Mouse (Mus musculus) heart, embryonic 15.5 days (tissue): Measurements from ENCODE around the gene Rpl23. TPM values are rescaled to one million over a fixed set of nuclear protein-coding genes. Genes with fewer than 3 reads are reported as not detected.

Experiments
- ATAC-seq: fragments of 200-750 bp; cut with Nextera tagmentation; replicated peaks from 2 replicates; pipeline ENCODE4 v1.8.0; 2017; ENCODE audit warnings: low read depth, moderate TSS enrichment; ENCODE audit not compliant: insufficient number of reproducible peaks, insufficient read depth, low FRiP score
- H3K27ac ChIP-seq: fragments of 300-500 bp; sonication (generic); 2 replicates; pipeline ENCODE4 v1.5.1; 2015; ENCODE audit warnings: mild to moderate bottlenecking, inconsistent platforms
- H3K27me3 ChIP-seq: fragments of 300-500 bp; sonication (generic); 2 replicates; pipeline ENCODE4 v1.6.1; 2015; ENCODE audit warnings: inconsistent platforms
- H3K36me3 ChIP-seq: fragments of 300-500 bp; sonication (generic); 2 replicates; pipeline ENCODE4 v1.6.1; 2015; ENCODE audit warnings: mild to moderate bottlenecking, inconsistent platforms
- H3K4me1 ChIP-seq: fragments of 300-500 bp; sonication (generic); replicated peaks from 2 replicates; pipeline ENCODE4 v1.6.1; 2015; ENCODE audit warnings: inconsistent platforms
- H3K4me2 ChIP-seq: fragments of 300-500 bp; sonication (generic); 2 replicates; pipeline ENCODE4 v1.6.1; 2015; ENCODE audit warnings: inconsistent platforms, mild to moderate bottlenecking, moderate library complexity
- H3K4me3 ChIP-seq: fragments of 300-500 bp; sonication (generic); 2 replicates; pipeline ENCODE4 v1.5.1; 2015; ENCODE audit warnings: mild to moderate bottlenecking, inconsistent platforms
- H3K9ac ChIP-seq: fragments of 300-500 bp; sonication (generic); 2 replicates; pipeline ENCODE4 v1.6.1; 2015; ENCODE audit warnings: mild to moderate bottlenecking, inconsistent platforms
- H3K9me3 ChIP-seq: fragments of 300-500 bp; sonication (generic); replicated peaks from 2 replicates; pipeline ENCODE4 v1.6.1; 2016; ENCODE audit warnings: inconsistent platforms
- WGBS: fragments of 180-500 bp; shearing (Covaris S2); methylation state at CpG from one replicate; pipeline ENCODE4 v1.1.7; 2015; ENCODE audit warnings: mixed read lengths; 5-methylcytosine and 5-hydroxymethylcytosine counted together
- polyA plus RNA-seq: library from polyadenylated mRNA; unstranded; fragments of >200 nt; fragmentation: Nextera tagmentation; extraction: Ambion mirVana; gene quantifications from 2 replicates; pipeline ENCODE4 v1.2.1, GENCODE M21; 2015

The Rpl23 gene
- polyA plus RNA-seq, 1 experiment from 2014 or later = 399 TPM

- H3K4me3 ChIP-seq = no peak overlapping the region
- H3K9ac ChIP-seq = no peak overlapping the region
- no peaks in the 10 kb centered on the region for H3K27me3 ChIP-seq
- peak overlapping the region; percentile 92; the same call in 1 of the 2 replicates for H3K27ac ChIP-seq
- ATAC-seq = no peak
- H3K4me1 ChIP-seq = peaks cover 92% of the 10 kb centered on the region
- H3K36me3 ChIP-seq = 0 out of 2 replicates have a peak, but pooled peaks cover 3% of the 10 kb centered on the region
- 72% methylated on average over 7 of the region's 7 CpGs for WGBS
- H3K4me2 ChIP-seq = no peak overlapping the region
- H3K9me3 ChIP-seq = no peaks in the 10 kb centered on the region
These were observed 24.4 kb upstream of the Rpl23 start for GRCm38 (mm10) chr11:97806613-97806964.

GRCm38 (mm10) chr11:97805662-97806612, 23.7 kb upstream of the Rpl23 start:
- Histone ChIP-seq H3K4me3 (0 out of 2 replicates have a peak overlapping the region, but pooled peaks have one; percentile 21), H3K9ac (0 out of 2 replicates have a peak overlapping the region, but pooled peaks have one; percentile 0), H3K27ac (peak overlapping the region; percentile 92), H3K4me2 (peak overlapping the region; percentile 60), H3K4me1 (peaks cover 92% of the 10 kb centered on the region), H3K9me3 (no peaks in the 10 kb centered on the region), H3K27me3 (no peaks in the 10 kb centered on the region), H3K36me3 (0 out of 2 replicates have a peak, but pooled peaks cover 3% of the 10 kb centered on the region)
- 29% methylated on average over 15 of the region's 15 CpGs for WGBS
- ATAC-seq = no peak; the same call in 1 of the 2 replicates

- 5% methylated on average over 9 of the region's 9 CpGs for WGBS
- H3K36me3 ChIP-seq = 0 out of 2 replicates have a peak, but pooled peaks cover 3% of the 10 kb centered on the region
These were observed 22.8 kb upstream of the Rpl23 start for GRCm38 (mm10) chr11:97804841-97805661.

GRCm38 (mm10) chr11:97803847-97804246, 21.6 kb upstream of the Rpl23 start:
- Histone ChIP-seq H3K4me2 (no peak overlapping the region), H3K9me3 (no peaks in the 10 kb centered on the region), H3K36me3 (0 out of 2 replicates have a peak, but pooled peaks cover 3% of the 10 kb centered on the region), H3K9ac (no peak overlapping the region), H3K4me3 (no peak overlapping the region), H3K4me1 (peaks cover 75% of the 10 kb centered on the region), H3K27ac (peak overlapping the region; percentile 92), H3K27me3 (no peaks in the 10 kb centered on the region)
- WGBS = 65% methylated on average over 5 of the region's 5 CpGs
- no peak for ATAC-seq

More at GRCm38 (mm10) chr11:97804841-97805661, 22.8 kb upstream of the Rpl23 start:
- Histone ChIP-seq H3K4me1 (peaks cover 85% of the 10 kb centered on the region), H3K9me3 (no peaks in the 10 kb centered on the region), H3K4me3 (peak overlapping the region; percentile 21), H3K27me3 (no peaks in the 10 kb centered on the region), H3K27ac (peak overlapping the region; percentile 92), H3K9ac (peak overlapping the region; percentile 29), H3K4me2 (peak overlapping the region; percentile 60)
- peak; percentile 16; the same call in 1 of the 2 replicates for ATAC-seq

- Histone ChIP-seq H3K36me3 (0 out of 2 replicates have a peak, but pooled peaks cover 3% of the 10 kb centered on the region), H3K4me1 (peaks cover 68% of the 10 kb centered on the region), H3K27ac (peak overlapping the region; percentile 94; the same call in 1 of the 2 replicates), H3K9me3 (no peaks in the 10 kb centered on the region), H3K4me3 (no peak overlapping the region), H3K9ac (no peak overlapping the region), H3K4me2 (no peak overlapping the region), H3K27me3 (no peaks in the 10 kb centered on the region)
- ATAC-seq = no peak
- 58% methylated on average over 6 of the region's 6 CpGs for WGBS
These were observed 20.3 kb upstream of the Rpl23 start for GRCm38 (mm10) chr11:97802495-97802894.

- peaks cover 65% of the 10 kb centered on the region for H3K4me1 ChIP-seq
These were observed 19.9 kb upstream of the Rpl23 start for GRCm38 (mm10) chr11:97802194-97802470.

GRCm38 (mm10) chr11:97801409-97802193, 19.4 kb upstream of the Rpl23 start:
- peak overlapping the region; percentile 80 for H3K9ac ChIP-seq

More at GRCm38 (mm10) chr11:97802194-97802470, 19.9 kb upstream of the Rpl23 start:
- 0 out of 2 replicates have a peak, but pooled peaks cover 3% of the 10 kb centered on the region for H3K36me3 ChIP-seq
- H3K27ac ChIP-seq = peak overlapping the region; percentile 94
- no peaks in the 10 kb centered on the region for H3K9me3 ChIP-seq
- H3K4me2 ChIP-seq = peak overlapping the region; percentile 93
- no peaks in the 10 kb centered on the region for H3K27me3 ChIP-seq
- ATAC-seq = no peak
- 7% methylated on average over 1 of the region's 1 CpGs for WGBS
- no peak overlapping the region for H3K4me3 ChIP-seq
- H3K9ac ChIP-seq = no peak overlapping the region

GRCm38 (mm10) chr11:97800691-97801408, 18.6 kb upstream of the Rpl23 start:
- H3K4me2 ChIP-seq = peak overlapping the region; percentile 93
- H3K36me3 ChIP-seq = no peaks in the 10 kb centered on the region
- peak overlapping the region; percentile 80 for H3K9ac ChIP-seq
- ATAC-seq = no peak
- H3K27ac ChIP-seq = peak overlapping the region; percentile 94
- H3K27me3 ChIP-seq = no peaks in the 10 kb centered on the region
- WGBS = 4% methylated on average over 17 of the region's 17 CpGs
- peaks cover 53% of the 10 kb centered on the region for H3K4me1 ChIP-seq
- H3K4me3 ChIP-seq = peak overlapping the region; percentile 83
- no peaks in the 10 kb centered on the region for H3K9me3 ChIP-seq

More at GRCm38 (mm10) chr11:97801409-97802193, 19.4 kb upstream of the Rpl23 start:
- H3K36me3 ChIP-seq = no peaks in the 10 kb centered on the region
- H3K4me2 ChIP-seq = peak overlapping the region; percentile 93
- no peak for ATAC-seq
- peak overlapping the region; percentile 94 for H3K27ac ChIP-seq
- 27% methylated on average over 8 of the region's 8 CpGs for WGBS
- no peaks in the 10 kb centered on the region for H3K9me3 ChIP-seq
- H3K4me3 ChIP-seq = peak overlapping the region; percentile 83
- H3K27me3 ChIP-seq = no peaks in the 10 kb centered on the region
- peaks cover 60% of the 10 kb centered on the region for H3K4me1 ChIP-seq

- 1% methylated on average over 39 of the region's 43 CpGs for WGBS
These were observed 17.9 kb upstream of the Rpl23 start for GRCm38 (mm10) chr11:97799994-97800690.

More at GRCm38 (mm10) chr11:97799994-97800690, 17.9 kb upstream of the Rpl23 start:
- no peaks in the 10 kb centered on the region for H3K9me3 ChIP-seq
- no peaks in the 10 kb centered on the region for H3K36me3 ChIP-seq
- peak overlapping the region; percentile 93 for H3K4me2 ChIP-seq
- H3K4me3 ChIP-seq = peak overlapping the region; percentile 83
- no peaks in the 10 kb centered on the region for H3K27me3 ChIP-seq
- peak overlapping the region; percentile 94 for H3K27ac ChIP-seq
- peak overlapping the region; percentile 80 for H3K9ac ChIP-seq
- peak; percentile 71 for ATAC-seq
- H3K4me1 ChIP-seq = peaks cover 45% of the 10 kb centered on the region
